Mouse (Mus musculus) right cerebral cortex, postnatal 4 days (tissue): ENCODE measurements at regions not wholly inside any gene's neighbourhood (a gene's known extent, or its start where the extent isn't known, plus 50 kb on each side); places are given as distances from the start of the nearest gene placed in this dataset.
A peak's percentile ranks its signal among the peaks of the same experiment; 100 is the strongest.

Experiments
- DNase-seq: peaks from one replicate; pipeline ENCODE4 v3.0.0-alpha.2; 2022

DNA sequence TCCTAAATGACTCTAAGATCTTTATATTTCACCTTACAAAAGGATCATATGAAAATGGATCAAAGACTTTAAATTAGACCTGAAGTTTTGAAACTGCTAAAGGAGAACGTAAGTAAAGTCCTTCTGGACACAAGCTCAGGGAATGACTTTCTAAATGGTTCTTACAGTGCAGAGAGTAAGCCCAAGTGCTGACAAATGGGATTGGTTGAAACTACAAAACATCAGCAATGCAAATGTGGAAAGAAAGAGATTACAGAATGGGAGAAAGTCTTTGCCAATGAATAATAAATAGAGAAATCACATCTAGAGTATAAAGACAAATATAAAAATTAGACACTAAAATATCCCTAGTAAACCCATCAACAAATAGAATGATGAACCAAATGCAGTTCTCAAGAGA is 263.9 kb downstream of the Atp10a start:
- DNase-seq: no peak

DNA sequence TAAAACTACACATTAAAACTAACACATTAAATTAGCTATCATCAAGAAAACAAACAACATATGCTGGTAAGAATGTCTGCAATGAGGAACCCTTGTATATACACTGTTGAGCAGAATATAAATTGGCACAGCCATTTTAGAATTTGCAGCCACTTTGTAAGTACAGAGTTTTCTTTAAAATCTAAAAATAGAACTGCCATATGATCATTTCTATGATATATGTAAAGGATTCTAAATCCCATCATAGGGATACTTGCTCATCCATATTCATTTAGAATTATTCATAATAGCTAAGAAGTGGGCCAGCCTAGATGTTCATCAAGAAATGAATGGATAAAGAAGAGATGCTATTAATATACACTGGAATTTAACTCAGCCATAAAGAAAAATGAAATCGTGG is 264.3 kb downstream of the Atp10a start:
- DNase-seq: no peak

DNA sequence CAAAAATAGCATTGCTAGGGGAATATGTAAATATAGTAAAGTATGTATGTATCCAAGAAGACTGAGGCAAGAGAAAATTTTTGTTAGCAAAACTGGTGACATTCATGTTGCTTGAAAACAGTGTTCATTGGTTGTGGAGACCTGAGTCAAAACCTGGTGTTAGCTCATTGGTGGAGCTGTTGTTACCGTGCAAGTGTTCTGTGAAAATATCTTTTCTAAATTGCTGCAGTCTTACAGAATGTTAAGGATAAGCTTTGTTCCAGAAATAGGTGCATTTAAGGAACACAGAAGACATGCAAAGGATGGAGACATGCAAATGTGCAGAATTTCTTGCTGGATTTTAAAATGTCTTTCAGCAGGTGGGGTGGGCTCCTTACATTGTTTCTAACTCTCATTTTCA is 269.0 kb downstream of the Atp10a start:
- no peak for DNase-seq

DNA sequence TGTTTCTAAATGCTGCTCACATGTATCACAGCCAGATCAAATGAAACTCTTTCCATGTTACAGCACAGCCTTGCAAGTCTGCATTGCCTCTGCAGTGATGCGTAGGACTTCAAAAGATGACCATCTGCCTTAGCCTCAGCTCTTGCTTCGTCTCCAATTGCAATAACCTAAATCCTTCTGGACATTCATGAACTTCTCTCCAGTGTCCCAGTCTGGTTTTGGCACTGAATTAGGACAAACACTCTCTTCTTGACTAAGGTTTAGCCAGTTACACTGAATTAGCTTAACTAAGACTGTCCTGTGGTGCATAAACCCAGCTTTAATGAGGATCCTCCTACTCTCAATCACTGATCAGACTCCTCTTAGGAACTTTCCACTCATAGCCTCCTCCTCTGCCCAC is 269.4 kb downstream of the Atp10a start:
- DNase-seq: no peak

DNA sequence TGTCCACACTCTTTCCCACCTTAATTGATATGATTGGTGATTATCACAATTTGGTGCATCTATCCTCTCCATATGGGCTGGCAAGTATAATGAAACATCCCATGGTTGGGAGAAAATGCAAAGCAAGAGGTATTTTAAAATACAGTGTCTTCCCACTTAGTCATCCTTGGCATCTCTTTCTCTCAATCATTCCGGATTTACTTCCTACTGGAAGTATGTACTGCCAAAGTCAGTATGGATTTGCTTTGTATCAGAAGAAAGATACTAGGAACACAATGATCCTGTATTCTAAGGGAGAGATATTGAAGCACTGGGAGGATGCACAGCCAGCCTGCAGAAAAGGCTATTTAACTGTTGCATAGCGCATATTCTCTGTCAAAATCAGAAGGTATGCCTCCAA is 271.1 kb upstream of the Ube3a start:
- DNase-seq: no peak

DNA sequence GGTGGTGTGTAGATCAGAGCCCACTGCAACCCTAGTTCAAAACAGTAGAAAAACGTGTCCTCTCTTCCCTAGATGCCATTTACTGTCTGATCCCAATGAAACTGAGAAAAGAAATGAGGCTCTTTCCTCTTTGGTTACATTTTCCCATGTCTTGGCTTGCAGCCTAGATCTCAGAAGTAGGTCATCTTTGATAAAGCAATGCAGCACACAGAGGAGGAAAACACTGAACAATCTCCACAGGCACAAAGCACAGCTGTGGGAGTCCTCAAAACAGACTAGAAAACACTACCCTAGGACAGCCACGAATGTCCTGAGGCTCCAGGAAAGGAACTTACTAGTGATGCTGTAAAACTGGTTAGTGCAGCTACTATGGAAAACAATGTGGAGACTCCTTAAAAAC is 221.4 kb upstream of the Ube3a start:
- peak; percentile 12 for DNase-seq

DNA sequence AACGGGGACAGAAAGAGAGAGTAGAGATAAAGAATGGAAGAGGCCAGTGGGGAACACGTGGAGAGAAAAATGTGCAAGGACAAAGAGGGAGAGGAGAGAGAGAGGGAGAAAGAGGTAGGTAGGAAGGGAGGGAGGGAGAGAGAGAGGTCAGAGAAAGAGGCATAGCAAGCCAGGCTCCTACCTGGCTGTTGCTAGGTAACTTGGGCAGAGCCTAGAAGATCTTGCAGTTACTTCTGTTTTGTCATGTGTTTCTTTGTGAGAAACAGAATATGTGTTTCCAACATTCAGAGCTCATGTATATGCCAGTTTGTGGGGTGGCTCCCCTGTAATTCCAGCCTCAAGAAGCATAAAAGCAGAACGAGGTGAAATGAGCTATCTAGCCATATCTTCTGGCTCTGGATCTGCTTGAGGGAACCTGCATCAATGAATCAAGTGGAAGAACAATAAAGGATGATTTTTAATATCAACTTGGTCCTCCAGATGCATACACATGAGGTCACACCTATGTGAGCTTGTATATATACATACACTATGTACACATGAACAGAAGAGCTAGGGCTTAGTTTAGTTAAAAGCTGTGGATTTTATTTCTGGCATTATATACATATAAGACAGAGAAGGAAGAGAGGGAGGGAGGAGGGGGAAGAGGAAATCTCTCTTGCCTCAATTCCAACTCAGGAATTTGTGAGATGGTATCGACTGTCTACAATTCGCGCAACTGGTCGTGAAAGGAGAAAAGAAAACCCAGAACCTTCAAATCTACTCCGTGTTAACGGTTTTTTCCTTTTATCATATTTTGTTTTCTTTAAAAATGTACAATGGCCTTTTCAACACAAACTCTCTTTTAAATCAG is 214.9 kb upstream of the Ube3a start:
- DNase-seq: no peak

DNA sequence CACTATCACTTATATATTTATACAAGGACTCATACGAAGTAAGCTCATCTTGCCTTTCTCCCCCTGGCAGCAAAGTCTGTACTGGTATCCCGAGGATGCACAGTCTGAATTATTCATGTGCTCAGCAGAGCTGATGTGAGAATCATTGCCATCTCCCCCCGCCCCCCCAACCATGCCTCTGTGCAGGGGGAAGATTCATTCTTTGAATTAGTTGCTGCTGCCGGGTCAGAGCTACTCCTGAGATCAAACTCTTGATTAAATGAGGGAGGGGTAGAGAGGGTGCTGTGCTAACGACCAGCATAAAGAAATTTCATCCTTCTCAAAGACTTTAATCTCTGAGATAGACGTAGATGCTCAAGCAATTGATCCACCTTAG is 214.3 kb upstream of the Ube3a start:
- peak; percentile 2 for DNase-seq

DNA sequence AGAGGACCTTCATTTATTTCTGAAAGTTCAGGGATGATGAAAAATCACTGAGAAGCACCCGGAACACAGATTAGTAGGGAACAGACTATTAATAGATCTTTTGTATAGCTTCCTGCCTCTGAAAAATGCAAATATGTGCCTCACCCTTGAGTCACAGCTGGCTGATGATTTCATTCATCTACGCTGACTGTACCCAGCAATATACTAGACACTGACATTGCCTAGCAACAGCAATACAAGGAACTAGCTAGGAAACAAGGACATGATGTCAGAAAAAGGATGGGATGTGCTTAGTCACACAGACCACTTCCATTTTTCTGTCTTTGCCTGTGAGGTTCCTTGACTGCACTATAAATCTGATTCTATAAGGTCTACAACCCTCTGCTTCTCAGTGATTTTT is 201.1 kb upstream of the Ube3a start:
- DNase-seq: no peak
